Mouse (Mus musculus): ENCODE results near the gene Olfr480. TPM values are rescaled to one million over a fixed set of nuclear protein-coding genes. Genes with fewer than 3 reads are reported as not detected.

Gene Olfr480
- polyA plus RNA-seq (2017; shearing (Covaris generic)): not detected

GRCm38 (mm10) chr7:108067246-108067645, at the start of gene Olfr480:
Olfr480 (minus strand) TSS chr7:108067346.
- no peak for ATAC-seq

GRCm38 (mm10) chr7:108100549-108100948, 33.4 kb upstream of the Olfr480 start, which contains the start of gene Olfr483:
Olfr483 (plus strand) TSS chr7:108100849.
- no peak for ATAC-seq

- ATAC-seq: no peak
Measured at GRCm38 (mm10) chr7:108097486-108097885, 30.3 kb upstream of the Olfr480 start, which contains the start of gene Olfr482. Olfr482 (minus strand) TSS chr7:108097586.

- no peak for ATAC-seq
Measured at GRCm38 (mm10) chr7:108079555-108079954, 12.4 kb upstream of the Olfr480 start, which contains the start of gene Olfr481. Olfr481 (plus strand) TSS chr7:108079855.

GRCm38 (mm10) chr7:108050393-108050792, 16.8 kb downstream of the Olfr480 start, which contains the start of gene Olfr479:
Olfr479 (plus strand) TSS chr7:108050693.
- no peak for ATAC-seq

- no peak for ATAC-seq
Measured at GRCm38 (mm10) chr7:108033889-108034288, 33.3 kb downstream of the Olfr480 start, which contains the start of gene Olfr478. Olfr478 (minus strand) TSS chr7:108033989.

Other genes starting within 250 kb of the Olfr480 start
- not detected for gene Olfr469, start 241.8 kb downstream of the Olfr480 start, polyA plus RNA-seq (2017; shearing (Covaris generic))
- gene Olfr470, start 219.9 kb downstream of the Olfr480 start, polyA plus RNA-seq (2017; shearing (Covaris generic)): not detected
- gene Olfr472, start 169.4 kb downstream of the Olfr480 start, polyA plus RNA-seq (2017; shearing (Covaris generic)): under 1 TPM in 1 of 2 experiments, not detected in 1; 0.16 TPM
- not detected for gene Olfr473, start 136.9 kb downstream of the Olfr480 start, polyA plus RNA-seq (2017; shearing (Covaris generic))
- gene Olfr474, start 112.7 kb downstream of the Olfr480 start, polyA plus RNA-seq (2017; shearing (Covaris generic)): not detected
- gene Olfr476, start 102.5 kb downstream of the Olfr480 start, polyA plus RNA-seq (2017; shearing (Covaris generic)): not detected
- gene Olfr477, start 80.7 kb downstream of the Olfr480 start, polyA plus RNA-seq (2017; shearing (Covaris generic)): not detected
- gene Olfr478, start 33.4 kb downstream of the Olfr480 start, polyA plus RNA-seq (2017; shearing (Covaris generic)): not detected
- gene Olfr479, start 16.7 kb downstream of the Olfr480 start, polyA plus RNA-seq (2017; shearing (Covaris generic)): not detected
- under 1 TPM in 1 of 2 experiments, not detected in 1; 0.28 TPM for gene Olfr481, start 12.5 kb upstream of the Olfr480 start, polyA plus RNA-seq (2017; shearing (Covaris generic))
- gene Olfr482, start 30.2 kb upstream of the Olfr480 start, polyA plus RNA-seq (2017; shearing (Covaris generic)): not detected
- gene Olfr483, start 33.5 kb upstream of the Olfr480 start, polyA plus RNA-seq (2017; shearing (Covaris generic)): under 1 TPM in 1 of 2 experiments, not detected in 1; 0.12 TPM
- not detected for gene Olfr484, start 60.1 kb upstream of the Olfr480 start, polyA plus RNA-seq (2017; shearing (Covaris generic))
- not detected for gene Olfr485, start 92.5 kb upstream of the Olfr480 start, polyA plus RNA-seq (2017; shearing (Covaris generic))
- gene Olfr486, start 105.4 kb upstream of the Olfr480 start, polyA plus RNA-seq (2017; shearing (Covaris generic)): not detected
- gene Olfr487, start 147.3 kb upstream of the Olfr480 start, polyA plus RNA-seq (2017; shearing (Covaris generic)): not detected
- gene Olfr488, start 191.0 kb upstream of the Olfr480 start, polyA plus RNA-seq (2017; shearing (Covaris generic)): under 1 TPM in 1 of 2 experiments, not detected in 1; 0.09 TPM
- gene Olfr490, start 221.6 kb upstream of the Olfr480 start, polyA plus RNA-seq (2017; shearing (Covaris generic)): not detected
- not detected for gene Olfr491, start 246.1 kb upstream of the Olfr480 start, polyA plus RNA-seq (2017; shearing (Covaris generic))

Data from activated CD4-positive, CD25-positive, alpha-beta regulatory T cell, adult 4 months (primary cell).